Mouse (Mus musculus) retina, embryonic 14.5 days (tissue): ENCODE data around the gene Thbs3.
A peak's percentile ranks its signal among the peaks of the same experiment; 100 is the strongest.

Experiments used
- DNase-seq: peaks from one replicate; pipeline ENCODE4 v3.0.0-alpha.2; 2015; ENCODE audit warnings: low spot score

Gene Thbs3

DNA sequence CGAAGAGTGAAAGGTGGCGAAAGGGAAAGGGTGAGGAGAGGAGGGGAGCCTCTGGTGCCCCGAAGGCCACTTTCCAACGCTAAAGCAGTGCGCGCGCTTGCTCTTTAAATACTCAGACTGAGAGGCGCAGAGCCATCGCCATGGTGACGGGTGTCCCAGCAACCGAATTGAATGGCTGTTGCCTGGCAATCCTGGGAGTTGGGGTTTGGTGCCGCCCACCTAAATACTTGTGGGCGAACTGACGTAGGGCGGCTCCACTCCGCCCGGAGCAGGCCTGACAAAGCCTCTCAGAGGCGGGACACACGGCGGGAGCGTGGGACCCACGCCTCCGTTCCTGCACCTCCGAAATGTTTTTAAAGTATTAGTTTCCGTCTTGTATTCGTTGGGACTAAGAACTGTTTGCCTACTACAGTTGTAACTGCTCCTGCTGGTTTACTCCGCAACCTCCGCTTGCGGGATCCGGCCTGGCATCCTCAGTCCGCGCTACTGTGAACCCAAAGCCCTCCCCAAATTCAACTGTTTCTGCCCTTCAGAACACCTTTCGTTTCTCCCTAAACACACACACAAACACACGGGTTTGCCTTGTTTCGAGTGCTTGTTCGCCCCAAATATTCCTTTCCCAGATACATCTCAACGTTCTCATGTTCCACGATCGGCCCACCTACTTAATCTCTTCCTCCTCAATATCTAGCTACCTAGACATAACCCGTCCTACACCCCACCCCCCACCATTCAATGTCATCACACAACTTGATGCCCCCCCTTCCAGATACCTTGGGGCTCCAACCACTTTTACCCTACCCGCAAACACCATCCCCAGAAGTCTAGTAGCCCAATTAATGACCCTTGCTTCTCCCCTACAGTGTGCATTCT is 12.6 kb downstream of the Thbs3 start:
- peak; percentile 96 for DNase-seq

GRCm38 (mm10) chr3:89228180-89228549 is 13.2 kb downstream of the Thbs3 start:
- DNase-seq, result peak; percentile 94

GRCm38 (mm10) chr3:89228836-89229235 is 13.9 kb downstream of the Thbs3 start, which contains the start of gene Muc1:
TSS of gene Muc1 (plus strand) at chr3:89229057.
- DNase-seq, result no peak

DNA sequence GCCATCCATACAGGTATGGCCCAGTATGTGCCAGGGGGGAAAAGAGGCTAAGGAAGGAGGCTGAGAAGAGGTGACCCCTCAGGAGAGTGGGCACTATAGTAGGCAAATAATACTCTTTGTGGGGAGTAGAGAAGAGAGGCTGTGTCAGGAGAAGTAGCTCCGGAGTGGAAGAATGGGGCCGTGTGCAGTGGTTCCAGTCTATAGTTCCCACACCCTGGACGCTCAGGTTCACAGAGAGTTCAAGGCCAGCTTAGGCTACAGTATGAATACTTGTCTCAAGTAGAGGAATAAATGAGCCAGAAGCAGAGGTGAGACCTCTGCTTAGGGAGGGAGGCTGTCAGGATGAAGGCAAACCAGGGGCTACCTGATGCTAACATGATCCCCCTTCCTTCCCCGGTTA is 14.3 kb downstream of the Thbs3 start:
- no peak for DNase-seq

GRCm38 (mm10) chr3:89230561-89230960 is 15.6 kb downstream of the Thbs3 start:
- no peak for DNase-seq

GRCm38 (mm10) chr3:89231345-89231744 is 16.4 kb downstream of the Thbs3 start:
- no peak for DNase-seq

GRCm38 (mm10) chr3:89231772-89232275 is 16.8 kb downstream of the Thbs3 start:
- DNase-seq, result no peak

DNA sequence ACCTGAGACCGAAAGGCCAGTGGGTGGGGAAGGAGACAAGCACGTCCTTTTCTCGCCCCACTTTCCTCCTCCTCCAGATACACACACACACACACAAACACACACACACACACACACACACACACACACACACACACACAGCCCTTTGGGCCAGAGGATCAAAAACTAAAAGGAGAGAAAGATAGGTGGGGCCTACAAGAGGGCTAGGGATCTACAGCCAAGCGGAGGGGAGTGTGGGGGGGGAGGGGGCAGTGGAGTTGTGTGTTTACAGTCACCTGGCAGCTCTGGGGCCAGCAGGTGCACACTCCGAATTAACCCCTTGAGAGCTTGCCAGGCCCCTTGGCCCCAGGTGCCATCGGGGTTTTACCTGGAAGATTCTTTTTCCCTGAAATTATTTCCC is 17.6 kb downstream of the Thbs3 start:
- no peak for DNase-seq

- no peak for DNase-seq
These were observed 18.7 kb downstream of the Thbs3 start for GRCm38 (mm10) chr3:89233562-89234110.

DNA sequence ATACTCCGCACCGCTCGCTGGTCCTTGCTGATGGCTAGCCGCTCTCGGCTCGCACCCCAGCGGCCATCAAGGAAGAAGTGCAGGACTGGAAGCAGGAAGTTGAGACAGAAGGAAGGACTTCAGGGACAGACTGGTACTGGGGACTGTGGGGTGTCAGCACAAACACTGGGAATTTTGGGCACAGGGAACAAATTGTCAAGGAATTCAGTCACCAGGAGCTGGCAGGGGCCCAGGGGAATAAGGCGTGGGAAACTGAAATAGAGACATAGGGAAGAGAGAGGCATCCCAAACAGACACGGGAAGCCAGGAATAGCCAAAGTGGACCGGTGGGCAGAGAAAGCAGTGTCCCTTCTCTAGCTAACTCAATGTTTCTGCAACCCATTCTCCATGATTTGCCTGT is 21.5 kb downstream of the Thbs3 start:
- DNase-seq, result no peak

DNA sequence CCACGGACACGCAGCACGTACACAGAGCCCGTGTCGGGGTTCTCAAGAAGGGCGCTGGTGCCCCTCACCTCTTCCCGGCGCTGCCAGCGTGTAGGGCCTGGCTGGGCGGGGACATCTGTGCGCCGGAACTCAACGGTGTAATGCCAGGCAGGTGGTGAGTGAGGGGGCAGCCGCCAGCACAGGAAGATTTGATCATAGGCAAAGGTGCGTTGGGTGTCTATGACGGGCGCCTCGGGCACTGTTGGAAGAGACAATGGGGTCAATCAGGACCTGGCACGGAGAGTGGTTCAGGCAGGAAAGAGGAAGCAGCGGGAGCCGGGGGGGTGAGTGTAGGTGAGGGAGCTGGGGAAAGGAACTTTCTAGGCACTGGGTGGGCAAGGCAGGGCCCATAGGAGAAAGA is 22.7 kb downstream of the Thbs3 start:
- no peak for DNase-seq

GRCm38 (mm10) chr3:89238494-89238893 is 23.5 kb downstream of the Thbs3 start:
- no peak for DNase-seq

DNA sequence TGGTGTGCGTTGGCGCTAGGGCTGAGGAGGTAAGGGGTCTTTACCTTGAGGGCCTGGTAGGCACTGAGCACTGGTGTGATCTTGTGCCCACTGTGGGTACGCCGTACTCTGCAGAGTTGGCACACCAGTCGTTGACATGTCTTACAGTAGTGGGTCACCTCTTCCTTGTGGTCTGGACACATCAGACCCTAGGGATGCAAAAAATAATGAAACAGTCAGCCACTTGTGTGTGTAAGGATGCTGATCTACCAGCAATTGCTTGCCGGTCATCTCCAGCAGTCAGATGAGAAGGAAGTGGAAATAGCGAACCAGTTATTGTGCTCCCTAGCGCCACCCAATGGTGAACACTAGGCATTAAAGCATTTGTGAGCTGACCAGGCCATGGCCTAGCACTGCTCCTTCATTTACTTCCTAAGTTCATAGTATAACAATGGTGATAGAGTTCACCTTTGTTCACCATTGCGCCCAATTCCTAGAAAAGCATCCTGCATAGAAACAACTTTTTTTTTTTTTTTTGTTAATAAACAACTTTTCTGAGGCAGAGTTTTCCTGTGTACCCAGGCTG is 27.4 kb downstream of the Thbs3 start:
- DNase-seq, result peak; percentile 55

GRCm38 (mm10) chr3:89243609-89244008 is 28.6 kb downstream of the Thbs3 start:
- peak; percentile 79 for DNase-seq

- peak; percentile 49 for DNase-seq
These were observed 29.4 kb downstream of the Thbs3 start for GRCm38 (mm10) chr3:89244158-89244981.

- DNase-seq, result peak; percentile 71
These were observed 30.2 kb downstream of the Thbs3 start for GRCm38 (mm10) chr3:89244982-89245687.

DNA sequence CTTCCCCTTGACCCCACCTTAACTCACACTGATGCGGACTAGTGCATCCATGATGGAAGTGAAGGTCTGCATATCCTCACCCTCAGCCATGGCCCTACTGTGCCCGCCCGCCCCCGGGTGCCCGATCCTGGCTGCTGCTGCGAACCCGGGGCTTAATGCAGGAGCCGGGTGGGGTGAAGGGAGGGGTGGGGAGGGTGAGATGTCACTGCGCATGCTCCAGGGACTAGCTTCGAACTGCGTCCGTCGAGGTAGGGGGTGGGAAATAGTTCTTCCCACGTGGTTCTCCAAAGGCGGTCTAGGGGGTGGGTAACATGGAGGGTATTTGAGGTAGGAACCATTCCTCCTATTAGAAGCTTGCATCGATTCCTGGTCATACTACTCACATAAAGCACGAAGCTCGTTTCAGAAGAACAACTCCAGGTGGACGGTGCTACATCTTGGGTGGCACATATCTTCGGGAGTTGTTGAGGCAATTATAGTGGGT is 30.8 kb downstream of the Thbs3 start, which contains the start of gene Krtcap2:
TSS of gene Krtcap2 (plus strand) at position 279 of the 484 bp plus-strand sequence.
- DNase-seq, result peak; percentile 68

- DNase-seq, result peak; percentile 94
These were observed 31.5 kb downstream of the Thbs3 start, which contains the start of gene Trim46 for GRCm38 (mm10) chr3:89246261-89247100. TSS of gene Trim46 (minus strand) at chr3:89246309.

DNA sequence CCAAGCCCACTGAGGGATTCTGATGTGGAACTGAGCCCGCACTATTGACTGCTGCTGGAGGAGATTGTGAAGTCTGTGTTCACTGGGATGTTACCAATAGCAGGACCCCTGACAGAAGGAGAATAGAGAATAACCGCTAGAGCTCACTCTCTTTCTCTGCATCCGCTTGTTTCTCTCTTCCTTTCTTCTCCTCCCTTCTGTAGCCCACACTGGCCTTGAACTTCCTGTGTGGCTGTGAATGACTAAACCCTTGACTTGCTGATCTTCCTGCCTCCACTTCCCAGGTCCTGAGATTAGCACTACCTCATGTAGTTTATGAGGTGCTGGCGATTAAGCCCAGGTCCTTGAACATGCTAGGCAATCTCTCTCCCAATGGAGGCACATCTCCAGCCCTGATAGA is 32.5 kb downstream of the Thbs3 start:
- no peak for DNase-seq

- DNase-seq, result peak; percentile 72
These were observed 35.6 kb downstream of the Thbs3 start for GRCm38 (mm10) chr3:89250435-89251040.
